Mouse (Mus musculus) midbrain, embryonic 15.5 days (tissue): ENCODE measurements around the gene Slc35b2. TPM values are rescaled to one million over a fixed set of nuclear protein-coding genes. Genes with fewer than 3 reads are reported as not detected.

Experiments used
- ATAC-seq: fragments of 200-750 bp; cut with Nextera tagmentation; replicated peaks from 2 replicates; pipeline ENCODE4 v1.8.0; 2017; ENCODE audit warnings: moderate TSS enrichment
- H3K27ac ChIP-seq: fragments of 300-500 bp; sonication (generic); 2 replicates; pipeline ENCODE4 v1.5.1; 2015; ENCODE audit warnings: mild to moderate bottlenecking, inconsistent platforms
- H3K27me3 ChIP-seq: fragments of 300-500 bp; sonication (generic); replicated peaks from 2 replicates; pipeline ENCODE4 v1.6.1; 2015; ENCODE audit warnings: inconsistent platforms
- H3K36me3 ChIP-seq: fragments of 300-500 bp; sonication (generic); replicated peaks from 2 replicates; pipeline ENCODE4 v1.6.1; 2015; ENCODE audit warnings: inconsistent platforms
- H3K4me1 ChIP-seq: fragments of 300-500 bp; sonication (generic); 2 replicates; pipeline ENCODE4 v1.6.1; 2015; ENCODE audit warnings: inconsistent platforms
- H3K4me2 ChIP-seq: fragments of 300-500 bp; sonication (generic); 2 replicates; pipeline ENCODE4 v1.6.1; 2015; ENCODE audit warnings: inconsistent platforms, mild to moderate bottlenecking, moderate library complexity
- H3K4me3 ChIP-seq: fragments of 300-500 bp; sonication (generic); 2 replicates; pipeline ENCODE4 v1.5.1; 2015; ENCODE audit warnings: mild to moderate bottlenecking, inconsistent platforms
- H3K9ac ChIP-seq: fragments of 300-500 bp; sonication (generic); 2 replicates; pipeline ENCODE4 v1.6.1; 2015; ENCODE audit warnings: mild to moderate bottlenecking, inconsistent platforms
- H3K9me3 ChIP-seq: fragments of 300-500 bp; sonication (generic); 2 replicates; pipeline ENCODE4 v1.6.1; 2016; ENCODE audit warnings: inconsistent platforms
- WGBS: fragments of 180-500 bp; shearing (Covaris S2); methylation state at CpG from one replicate; pipeline ENCODE4 v1.1.7; 2015; ENCODE audit warnings: mixed read lengths; 5-methylcytosine and 5-hydroxymethylcytosine counted together
- polyA plus RNA-seq: library from polyadenylated mRNA; unstranded; fragments of >200 nt; fragmentation: Nextera tagmentation; extraction: Ambion mirVana; gene quantifications from 2 replicates; pipeline ENCODE4 v1.2.1, GENCODE M21; 2015

The Slc35b2 gene
- polyA plus RNA-seq, 1 experiment from 2014 or later = 85.5 TPM

GRCm38 (mm10) chr17:45547461-45548190 is 16.0 kb upstream of the Slc35b2 start:
- H3K36me3 ChIP-seq = peaks cover 15% of the 10 kb centered on the region
- no peak overlapping the region for H3K9ac ChIP-seq
- no peaks in the 10 kb centered on the region for H3K9me3 ChIP-seq
- peaks cover 21% of the 10 kb centered on the region for H3K27me3 ChIP-seq
- no peak overlapping the region for H3K27ac ChIP-seq
- H3K4me1 ChIP-seq = peaks cover 52% of the 10 kb centered on the region
- 86% methylated on average over 5 of the region's 5 CpGs for WGBS
- ATAC-seq = no peak
- peak overlapping the region; percentile 93 for H3K4me3 ChIP-seq
- H3K4me2 ChIP-seq = peak overlapping the region; percentile 56

GRCm38 (mm10) chr17:45548541-45549512 is 14.8 kb upstream of the Slc35b2 start:
- H3K27me3 ChIP-seq = peaks cover 21% of the 10 kb centered on the region
- H3K36me3 ChIP-seq = peaks cover 15% of the 10 kb centered on the region
- H3K4me2 ChIP-seq = peak overlapping the region; percentile 56
- peak overlapping the region; percentile 93 for H3K4me3 ChIP-seq
- peaks cover 51% of the 10 kb centered on the region for H3K4me1 ChIP-seq
- H3K9ac ChIP-seq = peak overlapping the region; percentile 96
- 2% methylated on average over 59 of the region's 68 CpGs for whole genome bisulfite sequencing
- ATAC-seq = peak; percentile 72
- peak overlapping the region; percentile 96 for H3K27ac ChIP-seq
- no peaks in the 10 kb centered on the region for H3K9me3 ChIP-seq

DNA sequence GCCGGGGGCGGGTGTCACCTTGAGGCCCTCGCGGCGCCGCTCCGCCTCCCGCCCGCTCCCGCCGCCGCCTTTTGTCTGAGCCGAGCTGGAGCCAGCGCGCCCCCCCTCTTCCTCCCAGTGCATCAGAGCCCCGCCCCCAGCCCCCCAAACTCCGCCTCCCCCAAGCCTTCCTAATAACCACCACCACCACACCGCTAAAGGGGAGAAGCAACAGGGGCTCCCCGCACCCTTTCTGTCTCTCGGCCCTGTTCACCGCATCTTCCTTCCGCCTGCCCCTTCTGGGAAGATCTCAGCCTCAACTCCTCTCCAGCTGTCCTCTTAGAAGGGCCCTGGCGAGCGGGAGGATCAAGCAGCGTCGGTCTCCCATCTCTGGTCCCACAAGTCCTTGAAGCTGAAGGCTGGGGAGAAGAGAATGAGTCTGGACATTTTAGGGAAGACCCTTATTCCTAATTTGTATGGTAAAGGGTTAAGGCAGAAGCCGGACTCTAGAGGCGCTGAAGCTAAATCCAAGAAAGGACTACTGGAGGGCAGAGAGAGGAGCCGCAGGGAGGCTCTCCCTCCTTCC is 14.0 kb upstream of the Slc35b2 start, which contains the start of gene Tmem151b:
Gene Tmem151b (minus strand): TSS at position 61 of the 565 bp plus-strand sequence.
- Histone ChIP-seq H3K4me1 (peaks cover 44% of the 10 kb centered on the region), H3K4me3 (peak within 1 kb of the TSS; percentile 93), H3K27me3 (peaks cover 23% of the 10 kb centered on the region), H3K9me3 (no peaks in the 10 kb centered on the region), H3K27ac (peak within 1 kb of the TSS; percentile 96), H3K36me3 (peaks cover 15% of the 10 kb centered on the region), H3K9ac (peak within 1 kb of the TSS; percentile 96), H3K4me2 (peak within 1 kb of the TSS; percentile 56)
- under 1% methylated on average over 22 of the region's 29 CpGs for WGBS
- peak; percentile 45 for ATAC-seq

- Histone ChIP-seq H3K4me1 (peaks cover 43% of the 10 kb centered on the region), H3K4me2 (peak overlapping the region; percentile 56), H3K27me3 (peaks cover 23% of the 10 kb centered on the region), H3K9ac (no peak overlapping the region), H3K4me3 (peak overlapping the region; percentile 93; the same call in 1 of the 2 replicates), H3K36me3 (peaks cover 11% of the 10 kb centered on the region; the same call in 1 of the 2 replicates), H3K27ac (0 out of 2 replicates have a peak overlapping the region, but pooled peaks have one; percentile 96), H3K9me3 (no peaks in the 10 kb centered on the region)
- no peak for ATAC-seq
- 24% methylated on average over 5 of the region's 5 CpGs for WGBS
These were observed 13.4 kb upstream of the Slc35b2 start for GRCm38 (mm10) chr17:45550253-45550652.

DNA sequence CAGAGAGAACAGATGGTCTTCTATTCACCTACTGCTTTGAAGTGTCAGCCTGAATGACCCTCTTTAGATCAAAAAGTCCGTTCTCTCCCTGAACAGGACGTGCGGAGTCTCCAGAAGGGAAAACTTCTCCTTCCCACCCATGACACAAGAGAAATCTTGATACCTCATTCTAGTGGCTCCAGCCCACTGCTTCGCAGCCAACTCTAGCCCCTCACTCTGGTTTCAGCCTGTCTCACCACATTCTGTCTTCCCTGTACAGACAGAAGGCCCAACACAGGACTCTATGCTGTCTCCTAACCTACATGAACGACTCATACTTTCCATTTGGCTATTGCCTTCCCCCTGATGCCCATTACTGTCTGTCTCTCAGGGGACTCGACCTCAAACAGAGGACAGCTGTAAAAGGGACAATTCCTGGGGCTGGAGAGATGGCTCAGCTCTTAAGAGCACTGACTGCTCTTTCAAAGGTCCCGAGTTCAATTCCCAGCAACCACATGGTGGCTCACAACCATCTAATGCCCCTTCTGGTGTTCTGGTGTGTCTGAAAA is 12.4 kb upstream of the Slc35b2 start:
- Histone ChIP-seq H3K27me3 (peaks cover 16% of the 10 kb centered on the region), H3K27ac (no peak overlapping the region), H3K36me3 (peaks cover 4% of the 10 kb centered on the region; the same call in 1 of the 2 replicates), H3K9ac (no peak overlapping the region), H3K4me3 (no peak overlapping the region), H3K4me1 (peaks cover 46% of the 10 kb centered on the region), H3K4me2 (no peak overlapping the region), H3K9me3 (no peaks in the 10 kb centered on the region)
- WGBS = 44% methylated on average over 7 of the region's 7 CpGs
- ATAC-seq = no peak

DNA sequence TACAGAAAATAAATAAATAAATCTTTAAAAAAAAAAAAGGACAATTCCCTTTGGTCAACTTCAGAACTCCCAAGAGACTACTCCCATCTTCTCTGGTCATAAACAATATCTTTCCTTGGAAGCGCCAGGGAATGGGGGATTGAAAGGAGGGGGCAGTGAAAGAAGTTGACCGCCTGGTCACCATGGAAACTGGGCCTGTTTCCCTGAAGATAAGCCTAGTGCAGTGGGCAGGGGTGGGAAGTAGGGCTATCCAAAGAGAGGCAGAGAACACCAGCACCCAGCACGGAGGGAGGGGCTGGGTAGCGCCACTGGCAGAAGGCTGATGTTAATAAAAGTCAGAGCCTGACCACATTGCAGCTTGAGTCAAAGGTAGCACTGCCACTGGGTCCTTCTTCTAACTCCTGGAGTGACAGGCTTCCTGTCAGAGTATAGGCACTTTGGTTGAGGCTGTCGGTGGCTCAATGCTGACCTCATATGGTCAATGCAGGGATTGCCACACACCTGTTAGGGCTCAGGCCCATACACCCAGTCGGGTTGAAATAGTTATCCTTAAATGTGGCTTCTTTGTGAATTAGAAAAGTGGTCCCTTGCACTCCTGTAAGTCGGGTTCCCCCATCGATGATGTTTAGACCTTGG is 11.7 kb upstream of the Slc35b2 start:
- peak; percentile 10; the same call in 1 of the 2 replicates for ATAC-seq

GRCm38 (mm10) chr17:45553065-45553464 is 10.6 kb upstream of the Slc35b2 start:
- Histone ChIP-seq H3K9me3 (no peaks in the 10 kb centered on the region), H3K4me1 (peaks cover 38% of the 10 kb centered on the region), H3K4me2 (no peak overlapping the region), H3K27ac (no peak overlapping the region), H3K9ac (no peak overlapping the region), H3K27me3 (peaks cover 5% of the 10 kb centered on the region; the same call in 1 of the 2 replicates), H3K36me3 (no peaks in the 10 kb centered on the region), H3K4me3 (no peak overlapping the region)
- WGBS = 85% methylated on average over 3 of the region's 3 CpGs
- no peak for ATAC-seq

More for the DNA sequence above, 11.7 kb upstream of the Slc35b2 start:
- Histone ChIP-seq H3K36me3 (no peaks in the 10 kb centered on the region), H3K4me3 (no peak overlapping the region), H3K4me2 (no peak overlapping the region), H3K9ac (no peak overlapping the region), H3K27me3 (peaks cover 12% of the 10 kb centered on the region; the same call in 1 of the 2 replicates), H3K27ac (no peak overlapping the region), H3K9me3 (no peaks in the 10 kb centered on the region), H3K4me1 (peaks cover 49% of the 10 kb centered on the region)
- WGBS = 3% methylated on average over 8 of the region's 8 CpGs

DNA sequence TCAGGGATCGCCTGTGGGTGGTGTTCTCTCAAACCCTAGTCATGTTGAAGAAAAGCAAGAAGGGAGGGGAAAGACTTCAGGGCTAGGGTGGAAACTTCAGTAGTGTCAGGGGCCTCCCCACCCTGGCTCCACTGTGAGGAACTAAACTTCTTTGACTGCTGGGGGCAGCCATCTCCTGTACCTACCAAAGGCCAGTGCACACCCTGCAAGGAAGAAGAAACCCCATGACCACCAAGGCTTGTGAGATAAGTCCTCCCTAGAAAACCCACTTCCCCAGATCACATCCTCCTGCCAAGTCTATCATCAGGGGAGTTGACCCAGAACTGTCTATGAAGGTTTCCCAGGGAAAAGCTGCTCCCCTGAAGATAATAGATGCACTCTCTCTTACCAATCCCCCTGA is 9.3 kb upstream of the Slc35b2 start:
- no peak for ATAC-seq
- Histone ChIP-seq H3K9me3 (no peaks in the 10 kb centered on the region), H3K27ac (no peak overlapping the region), H3K4me2 (no peak overlapping the region), H3K36me3 (no peaks in the 10 kb centered on the region), H3K9ac (no peak overlapping the region), H3K4me1 (peaks cover 34% of the 10 kb centered on the region), H3K4me3 (no peak overlapping the region), H3K27me3 (peaks cover 5% of the 10 kb centered on the region; the same call in 1 of the 2 replicates)
- 57% methylated on average over 1 of the region's 1 CpGs for WGBS

- Histone ChIP-seq H3K9me3 (no peaks in the 10 kb centered on the region), H3K9ac (peak within 1 kb of the TSS; percentile 53), H3K4me3 (peak within 1 kb of the TSS; percentile 53), H3K4me2 (peak within 1 kb of the TSS; percentile 94), H3K36me3 (no peaks in the 10 kb centered on the region), H3K27ac (no peak within 1 kb of the TSS), H3K27me3 (peaks cover 5% of the 10 kb centered on the region; the same call in 1 of the 2 replicates), H3K4me1 (peaks cover 25% of the 10 kb centered on the region)
- under 1% methylated on average over 45 of the region's 45 CpGs for WGBS
- peak; percentile 68 for ATAC-seq
These were observed 8.1 kb upstream of the Slc35b2 start, which contains the start of gene Nfkbie for GRCm38 (mm10) chr17:45555452-45556106. Nfkbie (plus strand) TSS chr17:45555703.

- Histone ChIP-seq H3K4me3 (peak overlapping the region; percentile 53), H3K9me3 (no peaks in the 10 kb centered on the region), H3K4me1 (peaks cover 25% of the 10 kb centered on the region), H3K4me2 (peak overlapping the region; percentile 94), H3K27me3 (peaks cover 5% of the 10 kb centered on the region; the same call in 1 of the 2 replicates), H3K9ac (peak overlapping the region; percentile 53), H3K36me3 (no peaks in the 10 kb centered on the region), H3K27ac (no peak overlapping the region)
- ATAC-seq = no peak
- WGBS = 2% methylated on average over 14 of the region's 14 CpGs
These were observed 7.6 kb upstream of the Slc35b2 start for GRCm38 (mm10) chr17:45556107-45556489.
